In genomic region chr4:141163729-141164128, GRCm38 (mm10) we compare ENCODE assay signal across 23 mouse cellular contexts. TPM values are rescaled to one million over a fixed set of nuclear protein-coding genes. Genes with fewer than 3 reads are reported as not detected.
A peak's percentile ranks its signal among the peaks of the same experiment; 100 is the strongest.
DNase-seq lines count a peak whose midpoint lies in the region; ATAC-seq and TF ChIP-seq lines count a peak whose summit lies in the region.
"Had no signal": no experiment of that assay in that cellular context is flagged by ENCODE, and none has a peak within 500 bp of the region (broad histone marks: within the 10 kb centered on the region; RNA-seq: fewer than 3 reads in every experiment).

No protein-coding gene starts in this region.

- no peak for TF ChIP-seq CTCF in small intestine, adult 2 months (IDR thresholded peaks at IDR 0.05; ENCODE audit: extremely low read depth, insufficient read length, insufficient replicate concordance, low read depth, low read length)

- H3K9ac ChIP-seq in liver, embryonic 13.5 days: no peak overlapping the region
- H3K9ac ChIP-seq in liver, embryonic 11.5 days (ENCODE audit: low read depth, low read length): no peak overlapping the region
- no peak overlapping the region for H3K9ac ChIP-seq in liver, embryonic 15.5 days
- H3K9ac ChIP-seq: embryonic facial prominence, embryonic 13.5 days; forebrain, embryonic 12.5 days; hindbrain, embryonic 12.5 days had no signal

- H3K27me3 ChIP-seq in liver, embryonic 13.5 days: no peaks in the 10 kb centered on the region
- H3K27me3 ChIP-seq in liver, embryonic 11.5 days (replicated peaks; ENCODE audit: control insufficient read depth, insufficient read depth, low read length): no peaks in the 10 kb centered on the region
- H3K27me3 ChIP-seq in liver, embryonic 15.5 days: no peaks in the 10 kb centered on the region
- H3K27me3 ChIP-seq in small intestine, adult 2 months (ENCODE audit: control insufficient read depth, insufficient read depth, low read length): no peaks in the 10 kb centered on the region
- H3K27me3 ChIP-seq: CH12.LX; embryonic facial prominence, embryonic 13.5 days; forebrain, embryonic 12.5 days; hindbrain, embryonic 12.5 days had no signal

- ATAC-seq in liver, embryonic 13.5 days (ENCODE audit: low read depth): no peak
- no peak for ATAC-seq in liver, embryonic 11.5 days (replicated peaks; ENCODE audit: low FRiP score)
- no peak for ATAC-seq in liver, embryonic 15.5 days (ENCODE audit: insufficient read depth)
- ATAC-seq: forebrain, embryonic 16.5 days; hindbrain, embryonic 16.5 days; inflammation-experienced regulatory T-cells, adult 6 months; intestine, postnatal 0 days had no signal

- 0 out of 2 replicates have a peak overlapping the region, but pooled peaks have one; percentile 91 for H3K27ac ChIP-seq in liver, embryonic 13.5 days
- no peak overlapping the region for H3K27ac ChIP-seq in liver, embryonic 11.5 days (ENCODE audit: low read depth, low read length)
- H3K27ac ChIP-seq in liver, embryonic 15.5 days (replicated peaks): peak overlapping the region; percentile 93; the same call in 1 of the 2 replicates
- H3K27ac ChIP-seq in small intestine, adult 2 months (ENCODE audit: insufficient read depth, low read depth, low read length): peak overlapping the region; percentile 27; the same call in 1 of the 2 replicates
- H3K27ac ChIP-seq: embryonic facial prominence, embryonic 13.5 days; forebrain, embryonic 12.5 days; heart, embryonic 10.5 days; hindbrain, embryonic 12.5 days had no signal

- peaks cover 22% of the 10 kb centered on the region for H3K36me3 ChIP-seq in liver, embryonic 13.5 days
- H3K36me3 ChIP-seq in liver, embryonic 11.5 days (ENCODE audit: control insufficient read depth, insufficient read depth, low read length): peaks cover 4% of the 10 kb centered on the region; the same call in 1 of the 2 replicates
- peaks cover 23% of the 10 kb centered on the region for H3K36me3 ChIP-seq in liver, embryonic 15.5 days (replicated peaks)
- 0 out of 2 replicates have a peak, but pooled peaks cover 2% of the 10 kb centered on the region for H3K36me3 ChIP-seq in small intestine, adult 2 months (ENCODE audit: control insufficient read depth, insufficient read depth, low read length)

- no peaks in the 10 kb centered on the region for H3K9me3 ChIP-seq in liver, embryonic 13.5 days (replicated peaks)
- H3K9me3 ChIP-seq in liver, embryonic 11.5 days (ENCODE audit: control insufficient read depth, low read length): no peaks in the 10 kb centered on the region
- no peaks in the 10 kb centered on the region for H3K9me3 ChIP-seq in liver, embryonic 15.5 days (replicated peaks)
- H3K9me3 ChIP-seq: heart, embryonic 10.5 days had no signal

- 87% methylated on average over 5 of the region's 5 CpGs for WGBS in liver, embryonic 13.5 days (ENCODE audit: insufficient replicate concordance)
- 83% methylated on average over 5 of the region's 5 CpGs for WGBS in liver, embryonic 11.5 days
- 84% methylated on average over 5 of the region's 5 CpGs for WGBS in liver, embryonic 15.5 days (ENCODE audit: insufficient replicate concordance)
- WGBS in small intestine, adult 2 months: 91% methylated on average over 5 of the region's 5 CpGs

- H3K4me3 ChIP-seq in liver, embryonic 13.5 days (replicated peaks): no peak overlapping the region
- H3K4me3 ChIP-seq in liver, embryonic 11.5 days (ENCODE audit: low read depth, low read length): no peak overlapping the region
- no peak overlapping the region for H3K4me3 ChIP-seq in liver, embryonic 15.5 days (replicated peaks)
- H3K4me3 ChIP-seq in small intestine, adult 2 months (ENCODE audit: low read depth, low read length): no peak overlapping the region
- H3K4me3 ChIP-seq: embryonic facial prominence, embryonic 13.5 days; forebrain, embryonic 12.5 days; heart, embryonic 10.5 days; hindbrain, embryonic 12.5 days had no signal

- peaks cover 70% of the 10 kb centered on the region for H3K4me1 ChIP-seq in liver, embryonic 13.5 days (replicated peaks)
- peaks cover 41% of the 10 kb centered on the region for H3K4me1 ChIP-seq in liver, embryonic 11.5 days (replicated peaks; ENCODE audit: control insufficient read depth, insufficient read depth, low read length)
- peaks cover 68% of the 10 kb centered on the region for H3K4me1 ChIP-seq in liver, embryonic 15.5 days (replicated peaks)
- H3K4me1 ChIP-seq in small intestine, adult 2 months (ENCODE audit: control insufficient read depth, insufficient read depth, insufficient read length, low read length): peaks cover 21% of the 10 kb centered on the region

- no peak overlapping the region for H3K4me2 ChIP-seq in liver, embryonic 13.5 days
- no peak overlapping the region for H3K4me2 ChIP-seq in liver, embryonic 11.5 days
- H3K4me2 ChIP-seq in liver, embryonic 15.5 days: no peak overlapping the region
- H3K4me2 ChIP-seq: embryonic facial prominence, embryonic 13.5 days; forebrain, embryonic 12.5 days; hindbrain, embryonic 12.5 days had no signal

- DNase-seq in adrenal gland, postnatal 25 days: peak; percentile 39
- DNase-seq in adrenal gland, adult 8-10 months: no peak
- no peak for DNase-seq in liver, embryonic 13.5 days
- DNase-seq in liver, embryonic 11.5 days (ENCODE audit: low spot score): no peak
- DNase-seq in cerebellum, adult 11-12 months: no peak
- DNase-seq in testis, postnatal 14 days (ENCODE audit: low spot score): no peak
- DNase-seq: cerebellum, adult 18-20 months; cerebellum, adult 9-11 months; cerebellum, postnatal 36 days; gastrocnemius, postnatal 25 days; heart, postnatal 10 days; heart, postnatal 4 days had no signal

- no peak for TF ChIP-seq POLR2A in small intestine, adult 2 months (IDR thresholded peaks at IDR 0.05; ENCODE audit: low read depth, low read length)

RNA-seq across cellular contexts. Expression of gene Fbxo42, which starts 16.0 kb away (rescaled TPM):
- 19.7 and 24.8 TPM in 2 replicates for total RNA-seq in adrenal gland, postnatal 25 days (2021)
- 10 to 100 TPM; 24.5 to 32.1 (median 29.0) TPM for total RNA-seq in adrenal gland, adult 8-10 months (2022)
- 13.9 and 14.2 TPM in 2 replicates for polyA plus RNA-seq in liver, embryonic 13.5 days (2015; fragmentation: Nextera tagmentation; extraction: Ambion mirVana)
- 26.0 and 28.7 TPM in 2 replicates for polyA plus RNA-seq in liver, embryonic 11.5 days (2014; fragmentation: Nextera tagmentation; extraction: Ambion mirVana)
- polyA plus RNA-seq in liver, embryonic 15.5 days (2015; fragmentation: Nextera tagmentation; extraction: Ambion mirVana): 17.9 and 18.3 TPM in 2 replicates
- polyA plus RNA-seq in small intestine, adult 2 months (2012; rRNA removed): 6.6 and 13.1 TPM in 2 replicates

RNA-seq across cellular contexts. Expression of gene Szrd1, which starts 24.2 kb away (rescaled TPM):
- total RNA-seq in adrenal gland, postnatal 25 days (2021): 95.3 and 115 TPM in 2 replicates
- 100 to 1,000 TPM in 3 of 4 experiments, 10 to 100 TPM in 1; 96.1 to 123 (median 115) TPM for total RNA-seq in adrenal gland, adult 8-10 months (2022)
- 21.2 and 22.5 TPM in 2 replicates for polyA plus RNA-seq in liver, embryonic 13.5 days (2015; fragmentation: Nextera tagmentation; extraction: Ambion mirVana)
- polyA plus RNA-seq in liver, embryonic 11.5 days (2014; fragmentation: Nextera tagmentation; extraction: Ambion mirVana): 24.7 and 26.2 TPM in 2 replicates
- 18.1 and 20.7 TPM in 2 replicates for polyA plus RNA-seq in liver, embryonic 15.5 days (2015; fragmentation: Nextera tagmentation; extraction: Ambion mirVana)
- 27.0 and 52.5 TPM in 2 replicates for polyA plus RNA-seq in small intestine, adult 2 months (2012; rRNA removed)

RNA-seq across cellular contexts. Expression of gene Rsg1, which starts 50.0 kb away (rescaled TPM):
- total RNA-seq in adrenal gland, postnatal 25 days (2021): 1.4 and 1.7 TPM in 2 replicates
- 1 to 10 TPM; 1.6 to 2.6 (median 2.2) TPM for total RNA-seq in adrenal gland, adult 8-10 months (2022)
- polyA plus RNA-seq in liver, embryonic 13.5 days (2015; fragmentation: Nextera tagmentation; extraction: Ambion mirVana): 2.1 and 2.2 TPM in 2 replicates
- 4.5 and 4.6 TPM in 2 replicates for polyA plus RNA-seq in liver, embryonic 11.5 days (2014; fragmentation: Nextera tagmentation; extraction: Ambion mirVana)
- 1.2 and 1.4 TPM in 2 replicates for polyA plus RNA-seq in liver, embryonic 15.5 days (2015; fragmentation: Nextera tagmentation; extraction: Ambion mirVana)
- 0.51 and 0.81 TPM in 2 replicates for polyA plus RNA-seq in small intestine, adult 2 months (2012; rRNA removed)
